Mouse (Mus musculus): Measurements from ENCODE around the gene Rnf215. TPM values are rescaled to one million over a fixed set of nuclear protein-coding genes. Genes with fewer than 3 reads are reported as not detected.
"Not testable (repeated sequence)": the region's sequence is repeated elsewhere in the genome, so short reads cannot be mapped to it uniquely, and the experiment has no call there.

Rnf215 gene
- polyA plus RNA-seq, 1 experiment: 20.6 TPM

DNA sequence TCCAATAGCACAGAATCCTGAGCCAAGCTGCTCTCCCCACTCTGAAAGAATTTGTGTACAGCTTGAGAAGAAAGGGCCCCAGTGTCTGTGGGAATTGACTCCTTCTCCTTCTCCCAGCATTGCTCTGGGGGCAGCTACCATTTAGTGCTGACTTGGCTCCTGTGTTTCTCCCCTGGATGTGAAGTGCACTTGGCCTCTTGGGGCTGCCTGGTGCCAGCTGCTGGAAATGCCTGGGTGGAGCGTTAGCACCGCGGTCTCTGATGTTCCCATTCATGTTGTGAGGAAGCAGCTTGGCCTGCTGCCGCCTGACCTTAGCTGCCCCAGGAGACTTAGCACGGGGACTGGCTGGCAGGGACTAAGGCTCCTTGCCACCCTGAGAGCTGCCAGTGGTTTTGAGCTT lies 39.6 kb downstream of the Rnf215 start:
- no peak overlapping the region for H3K27ac ChIP-seq (ENCODE audit: insufficient read depth, low read length)
- H3K36me3 ChIP-seq (ENCODE audit: control insufficient read depth, insufficient read depth, low read length): peaks cover 82% of the 10 kb centered on the region
- no peaks in the 10 kb centered on the region for H3K27me3 ChIP-seq (ENCODE audit: control insufficient read depth, insufficient read depth, low read length)
- H3K4me3 ChIP-seq (ENCODE audit: extremely low read depth, insufficient read depth, insufficient read length): no peak overlapping the region
- TF ChIP-seq POLR2A (IDR thresholded peaks at IDR 0.05; ENCODE audit: low read depth, low read length): no peak
- no peak for TF ChIP-seq CTCF (IDR thresholded peaks at IDR 0.05; ENCODE audit: extremely low read depth, insufficient read depth, insufficient read length, insufficient replicate concordance)
- H3K4me1 ChIP-seq (ENCODE audit: control insufficient read depth, insufficient read depth, insufficient read length): no peaks in the 10 kb centered on the region
- WGBS: 73% methylated on average over 5 of the region's 5 CpGs
- DNase-seq (ENCODE audit: low read depth in 1 of 2, low spot score in 2 of 2): no peak

DNA sequence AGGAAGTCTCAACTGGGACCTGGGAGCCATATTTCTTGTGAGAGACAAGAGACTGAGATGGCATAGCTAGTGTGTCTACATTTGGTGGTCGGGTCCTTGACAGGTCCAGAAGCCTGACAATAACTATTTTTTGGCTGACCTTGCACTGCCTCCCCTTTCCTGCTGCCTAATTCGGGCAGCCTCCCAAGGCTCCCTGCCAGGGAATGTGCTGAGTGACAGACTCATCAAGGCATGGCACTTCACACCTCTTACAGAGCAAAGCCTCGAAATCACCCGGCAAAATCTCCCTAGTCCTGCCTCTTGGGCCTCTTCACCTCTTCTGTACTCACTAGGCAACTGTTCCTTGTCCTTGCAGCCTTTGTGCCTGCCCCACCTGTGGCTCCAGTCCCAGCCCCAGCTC lies 42.7 kb downstream of the Rnf215 start:
- TF ChIP-seq CTCF (IDR thresholded peaks at IDR 0.05; ENCODE audit: extremely low read depth, insufficient read depth, insufficient read length, insufficient replicate concordance): no peak
- no peak for TF ChIP-seq POLR2A (IDR thresholded peaks at IDR 0.05; ENCODE audit: low read depth, low read length)
- Histone ChIP-seq H3K4me1 (ENCODE audit: control insufficient read depth, insufficient read depth, insufficient read length) (no peaks in the 10 kb centered on the region), H3K27me3 (ENCODE audit: control insufficient read depth, insufficient read depth, low read length) (no peaks in the 10 kb centered on the region), H3K36me3 (ENCODE audit: control insufficient read depth, insufficient read depth, low read length) (peaks cover 74% of the 10 kb centered on the region), H3K27ac (ENCODE audit: insufficient read depth, low read length) (no peak overlapping the region), H3K4me3 (ENCODE audit: extremely low read depth, insufficient read depth, insufficient read length) (no peak overlapping the region)
- 86% methylated on average over 4 of the region's 4 CpGs for WGBS
- DNase-seq (ENCODE audit: low read depth in 1 of 2, low spot score in 2 of 2): no peak

DNA sequence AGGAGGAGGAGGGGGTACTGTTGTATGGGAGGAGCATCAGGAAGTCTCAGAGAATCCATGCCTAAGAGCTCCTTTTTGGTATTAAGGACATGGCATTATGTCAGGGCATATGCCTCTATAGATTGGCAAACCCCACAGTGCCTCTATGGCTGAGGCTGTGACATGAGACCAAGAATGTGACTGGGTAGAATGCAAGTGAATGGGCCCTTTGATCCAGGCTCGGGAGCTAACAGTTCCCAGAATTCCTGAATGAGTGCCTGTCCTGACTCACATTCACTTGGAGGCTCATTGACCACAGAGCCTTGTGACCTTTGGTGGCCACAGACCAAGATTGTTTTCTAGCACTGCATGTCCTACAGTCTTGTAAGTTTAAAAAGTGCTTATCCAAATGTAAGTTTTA lies 47.1 kb downstream of the Rnf215 start:
- 83% methylated on average over 1 of the region's 1 CpGs for WGBS
- no peaks in the 10 kb centered on the region for H3K27me3 ChIP-seq (ENCODE audit: control insufficient read depth, insufficient read depth, low read length)
- H3K4me1 ChIP-seq (ENCODE audit: control insufficient read depth, insufficient read depth, insufficient read length): no peaks in the 10 kb centered on the region; the same call in 1 of the 2 replicates
- TF ChIP-seq CTCF (IDR thresholded peaks at IDR 0.05; ENCODE audit: extremely low read depth, insufficient read depth, insufficient read length, insufficient replicate concordance) (no peak), POLR2A (IDR thresholded peaks at IDR 0.05; ENCODE audit: low read depth, low read length) (no peak)
- no peak overlapping the region for H3K27ac ChIP-seq (ENCODE audit: insufficient read depth, low read length)
- DNase-seq (ENCODE audit: low read depth in 1 of 2, low spot score in 2 of 2): no peak
- H3K36me3 ChIP-seq (ENCODE audit: control insufficient read depth, insufficient read depth, low read length): peaks cover 37% of the 10 kb centered on the region
- H3K4me3 ChIP-seq (ENCODE audit: extremely low read depth, insufficient read depth, insufficient read length): no peak overlapping the region

DNA sequence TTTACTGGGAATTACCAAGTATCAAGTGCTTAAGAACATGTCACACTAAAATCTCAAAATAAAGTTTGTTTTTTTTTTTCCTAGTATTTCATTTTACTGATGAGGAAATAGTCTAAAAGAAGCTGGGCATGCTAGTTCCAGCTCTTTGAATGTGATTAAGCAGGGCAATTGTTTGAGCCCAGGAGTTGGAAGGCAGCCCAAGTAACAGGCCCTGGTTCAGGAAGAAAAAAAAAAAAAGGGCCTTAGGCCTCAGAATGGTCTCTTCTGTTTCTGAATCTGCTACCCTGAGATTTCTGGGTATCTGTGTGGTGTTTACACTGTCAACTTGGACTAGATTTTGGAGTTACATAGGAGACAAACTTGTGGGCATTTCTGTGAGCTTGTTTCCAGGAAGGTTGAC lies 48.5 kb downstream of the Rnf215 start:
- no peak for TF ChIP-seq CTCF (IDR thresholded peaks at IDR 0.05; ENCODE audit: extremely low read depth, insufficient read depth, insufficient read length, insufficient replicate concordance)
- no peak for TF ChIP-seq POLR2A (IDR thresholded peaks at IDR 0.05; ENCODE audit: low read depth, low read length)
- Histone ChIP-seq H3K27me3 (ENCODE audit: control insufficient read depth, insufficient read depth, low read length) (no peaks in the 10 kb centered on the region), H3K27ac (ENCODE audit: insufficient read depth, low read length) (no peak overlapping the region), H3K4me3 (ENCODE audit: extremely low read depth, insufficient read depth, insufficient read length) (no peak overlapping the region), H3K4me1 (ENCODE audit: control insufficient read depth, insufficient read depth, insufficient read length) (peaks cover 8% of the 10 kb centered on the region; the same call in 1 of the 2 replicates), H3K36me3 (ENCODE audit: control insufficient read depth, insufficient read depth, low read length) (peaks cover 23% of the 10 kb centered on the region)
- DNase-seq (ENCODE audit: low read depth in 1 of 2, low spot score in 2 of 2): no peak

DNA sequence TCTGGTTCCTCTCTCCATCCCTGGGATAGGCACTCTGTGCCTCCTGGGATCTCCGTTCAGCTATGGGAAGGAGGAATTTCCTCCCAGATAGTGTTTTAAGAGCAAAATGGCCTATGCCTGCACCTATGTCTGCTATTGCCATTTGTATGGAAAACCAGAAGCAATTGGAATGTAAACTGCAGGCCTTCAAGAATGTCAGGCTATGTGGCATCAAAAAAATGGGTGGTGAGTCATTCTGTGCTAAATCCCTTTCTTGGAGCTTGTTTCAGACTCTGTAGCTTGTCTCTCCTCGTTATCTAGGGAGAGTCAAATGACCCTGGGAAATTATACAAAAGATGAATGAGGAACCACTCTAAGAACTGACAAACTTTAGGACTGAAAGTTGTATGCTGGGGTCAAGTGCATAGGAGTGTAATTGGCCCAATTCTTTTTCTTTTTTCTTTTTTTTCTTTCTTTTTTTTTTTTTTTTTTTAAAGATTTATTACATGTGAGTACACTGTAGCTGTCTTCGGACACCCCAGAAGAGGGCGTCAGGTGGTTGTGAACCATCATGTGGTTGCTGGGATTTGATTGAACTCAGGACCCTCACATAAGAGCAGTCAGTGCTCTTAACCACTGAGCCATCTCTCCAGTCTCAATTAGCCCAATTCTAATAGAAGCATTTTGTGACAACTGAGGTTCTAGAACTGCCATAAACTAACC lies 49.4 kb downstream of the Rnf215 start:
- DNase-seq (ENCODE audit: low read depth in 1 of 2, low spot score in 2 of 2): no peak

DNA sequence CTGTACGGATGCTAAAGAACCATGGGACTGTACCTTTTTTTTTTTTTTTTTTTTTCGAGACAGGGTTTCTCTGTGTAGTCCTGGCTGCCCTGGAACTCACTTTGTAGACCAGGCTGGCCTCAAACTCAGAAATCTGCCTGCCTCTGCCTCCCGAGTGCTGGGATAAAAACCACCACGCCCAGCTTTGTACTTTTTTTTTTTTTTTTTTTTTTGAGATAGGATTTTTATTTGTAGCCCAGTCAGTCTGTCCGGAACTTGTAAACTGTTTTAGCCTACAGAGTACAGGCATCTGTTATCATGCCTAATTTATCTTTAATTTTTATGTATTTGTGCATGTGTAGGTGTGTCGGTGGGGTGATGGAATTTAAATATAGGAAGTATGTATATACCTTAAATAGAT lies 50.5 kb downstream of the Rnf215 start:
- H3K4me1 ChIP-seq (ENCODE audit: control insufficient read depth, insufficient read depth, insufficient read length); H3K4me3 ChIP-seq (ENCODE audit: extremely low read depth, insufficient read depth, insufficient read length); H3K27ac ChIP-seq (ENCODE audit: insufficient read depth, low read length); DNase-seq (ENCODE audit: low read depth in 1 of 2, low spot score in 2 of 2); H3K36me3 ChIP-seq (ENCODE audit: control insufficient read depth, insufficient read depth, low read length); H3K27me3 ChIP-seq (ENCODE audit: control insufficient read depth, insufficient read depth, low read length): not testable (repeated sequence)
- WGBS: 81% methylated on average over 6 of the region's 6 CpGs

More for the DNA sequence above, 49.4 kb downstream of the Rnf215 start:
- TF ChIP-seq CTCF (IDR thresholded peaks at IDR 0.05; ENCODE audit: extremely low read depth, insufficient read depth, insufficient read length, insufficient replicate concordance): no peak
- TF ChIP-seq POLR2A (IDR thresholded peaks at IDR 0.05; ENCODE audit: low read depth, low read length): no peak
- Histone ChIP-seq H3K36me3 (ENCODE audit: control insufficient read depth, insufficient read depth, low read length) (peaks cover 16% of the 10 kb centered on the region), H3K27me3 (ENCODE audit: control insufficient read depth, insufficient read depth, low read length) (no peaks in the 10 kb centered on the region), H3K27ac (ENCODE audit: insufficient read depth, low read length) (no peak overlapping the region), H3K4me1 (ENCODE audit: control insufficient read depth, insufficient read depth, insufficient read length) (peaks cover 8% of the 10 kb centered on the region; the same call in 1 of the 2 replicates), H3K4me3 (ENCODE audit: extremely low read depth, insufficient read depth, insufficient read length) (no peak overlapping the region)
- WGBS: 69% methylated on average over 4 of the region's 4 CpGs

DNA sequence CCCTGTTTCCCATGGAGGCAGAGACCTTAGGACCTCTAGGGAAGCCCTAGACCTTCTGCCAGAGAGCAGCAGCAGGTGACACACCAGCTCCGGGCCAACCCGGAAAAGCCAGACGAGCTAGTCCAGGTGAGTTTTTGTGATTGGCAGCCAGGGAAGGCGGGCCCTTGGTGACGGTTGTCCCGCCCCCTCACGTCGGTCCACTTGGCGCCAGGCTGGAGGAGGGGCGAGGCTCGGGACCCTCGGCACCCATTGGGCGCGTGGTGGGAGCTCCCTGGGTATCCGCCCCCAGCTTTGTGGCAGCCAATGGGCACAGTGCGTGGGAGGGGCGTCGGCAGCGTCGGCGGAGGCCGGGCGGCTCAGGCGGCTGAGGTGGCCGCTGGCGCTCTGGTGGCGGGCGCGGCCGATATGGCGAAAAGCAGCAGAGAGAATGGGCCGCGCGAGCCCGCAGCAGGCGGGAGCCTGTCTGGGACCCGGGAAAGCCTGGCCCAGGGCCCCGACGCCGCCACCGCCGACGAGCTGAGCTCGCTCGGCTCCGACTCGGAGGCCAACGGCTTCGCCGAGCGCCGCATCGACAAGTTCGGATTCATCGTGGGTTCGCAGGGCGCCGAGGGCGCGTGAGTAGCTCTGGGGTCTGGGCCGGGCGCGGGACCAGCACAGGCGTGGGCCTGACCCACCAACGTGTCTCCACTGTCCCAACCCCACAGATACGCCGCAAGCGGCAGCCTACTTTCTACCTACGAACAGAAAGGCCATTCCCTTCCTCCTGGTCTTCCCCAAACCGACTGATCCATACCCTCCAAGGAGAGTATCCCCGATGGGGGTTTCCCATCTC lies 51.7 kb downstream of the Rnf215 start, which contains the start of gene Tbc1d10a:
TSS of gene Tbc1d10a (plus strand) at position 304 of the 832 bp plus-strand sequence.
- under 1% methylated on average over 62 of the region's 71 CpGs for WGBS
- DNase-seq (ENCODE audit: low read depth in 1 of 2, low spot score in 2 of 2): peak; percentile 96 to 99
- Histone ChIP-seq H3K4me1 (ENCODE audit: control insufficient read depth, insufficient read depth, insufficient read length) (peaks cover 8% of the 10 kb centered on the region; the same call in 1 of the 2 replicates), H3K27me3 (ENCODE audit: control insufficient read depth, insufficient read depth, low read length) (no peaks in the 10 kb centered on the region), H3K4me3 (ENCODE audit: extremely low read depth, insufficient read depth, insufficient read length) (peak within 1 kb of the TSS; percentile 90), H3K36me3 (ENCODE audit: control insufficient read depth, insufficient read depth, low read length) (peaks cover 4% of the 10 kb centered on the region), H3K27ac (ENCODE audit: insufficient read depth, low read length) (peak within 1 kb of the TSS; percentile 69)
- TF ChIP-seq POLR2A (IDR thresholded peaks at IDR 0.05; ENCODE audit: low read depth, low read length): peak; percentile 69
- TF ChIP-seq CTCF (IDR thresholded peaks at IDR 0.05; ENCODE audit: extremely low read depth, insufficient read depth, insufficient read length, insufficient replicate concordance): no peak
